Mouse (Mus musculus) splenic B cell, adult 2 months (primary cell): ENCODE results near the gene Hist2h3c2.
"Not testable (repeated sequence)": the region's sequence is repeated elsewhere in the genome, so short reads cannot be mapped to it uniquely, and the experiment has no call there.

Source experiments
- DNase-seq: peaks from one replicate; pipeline ENCODE4 v3.0.0-alpha.2; 2011; ENCODE audit warnings: low read depth, low spot score
- H3K27me3 ChIP-seq: 2 replicates; pipeline ENCODE4 v1.6.1; 2012; ENCODE audit warnings: mild to moderate bottlenecking, low read length, moderate library complexity, mixed read lengths; ENCODE audit not compliant: control insufficient read depth, poor library complexity, insufficient read depth, severe bottlenecking
- H3K36me3 ChIP-seq: 2 replicates; pipeline ENCODE4 v1.6.1; 2012; ENCODE audit warnings: mild to moderate bottlenecking, low read length, moderate library complexity, mixed read lengths; ENCODE audit not compliant: control insufficient read depth, poor library complexity, insufficient read depth, severe bottlenecking

Hist2h3c2 gene

GRCm38 (mm10) chr3:96199731-96200130 is 39.2 kb downstream of the Hist2h3c2 start:
- DNase-seq = peak; percentile 58
- H3K27me3 ChIP-seq = no peaks in the 10 kb centered on the region
- no peaks in the 10 kb centered on the region for H3K36me3 ChIP-seq

- not testable (repeated sequence) for H3K27me3 ChIP-seq, DNase-seq, H3K36me3 ChIP-seq
Observed at GRCm38 (mm10) chr3:96198601-96199251, 40.2 kb downstream of the Hist2h3c2 start.

- no peaks in the 10 kb centered on the region for H3K27me3 ChIP-seq
- peak; percentile 84 for DNase-seq
- no peaks in the 10 kb centered on the region for H3K36me3 ChIP-seq
Observed at GRCm38 (mm10) chr3:96198181-96198580, 40.7 kb downstream of the Hist2h3c2 start.

GRCm38 (mm10) chr3:96197129-96197749 is 41.7 kb downstream of the Hist2h3c2 start:
- Histone ChIP-seq H3K27me3 (no peaks in the 10 kb centered on the region), H3K36me3 (no peaks in the 10 kb centered on the region)
- peak; percentile 91 for DNase-seq

GRCm38 (mm10) chr3:96196437-96197128 is 42.3 kb downstream of the Hist2h3c2 start:
- DNase-seq = peak; percentile 15
- Histone ChIP-seq H3K36me3 (no peaks in the 10 kb centered on the region), H3K27me3 (no peaks in the 10 kb centered on the region)

- Histone ChIP-seq H3K27me3 (no peaks in the 10 kb centered on the region), H3K36me3 (no peaks in the 10 kb centered on the region)
- DNase-seq = peak; percentile 25
Observed at GRCm38 (mm10) chr3:96195616-96196313, 43.2 kb downstream of the Hist2h3c2 start.

GRCm38 (mm10) chr3:96194966-96195365 is 44.0 kb downstream of the Hist2h3c2 start:
- Histone ChIP-seq H3K36me3 (no peaks in the 10 kb centered on the region), H3K27me3 (no peaks in the 10 kb centered on the region)
- DNase-seq = peak; percentile 45

- DNase-seq = no peak
- Histone ChIP-seq H3K27me3 (no peaks in the 10 kb centered on the region), H3K36me3 (no peaks in the 10 kb centered on the region)
Observed at GRCm38 (mm10) chr3:96192977-96193376, 46.0 kb downstream of the Hist2h3c2 start.
